ENCODE assay signal across 19 mouse cellular contexts in the genomic region with DNA sequence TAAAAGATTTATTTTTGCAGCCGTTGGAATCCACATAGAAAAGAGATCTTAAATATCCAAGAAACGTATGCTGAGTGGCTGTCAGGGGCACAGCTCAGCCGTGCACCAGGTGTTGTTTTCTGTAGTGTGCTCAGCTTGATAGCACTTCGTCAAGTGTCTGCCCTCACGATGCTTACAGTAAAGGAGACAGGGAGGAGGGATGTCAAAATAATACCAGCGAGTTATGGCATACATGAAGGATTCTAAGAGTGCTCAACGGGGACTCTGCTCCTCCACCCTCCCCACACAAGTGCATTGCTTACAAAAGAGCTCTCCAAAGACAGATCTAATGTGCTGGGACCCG.
DNase-seq lines count a peak whose midpoint lies in the region; ATAC-seq and TF ChIP-seq lines count a peak whose summit lies in the region.
"Had no signal": no experiment of that assay in that cellular context is flagged by ENCODE, and none has a peak within 500 bp of the region (broad histone marks: within the 10 kb centered on the region; RNA-seq: fewer than 3 reads in every experiment).

No protein-coding gene starts in this region.

- peak overlapping the region; percentile 31 for H3K4me2 ChIP-seq in heart, embryonic 11.5 days
- H3K4me2 ChIP-seq in liver, postnatal 0 days (ENCODE audit: low read depth, low read length), result peak overlapping the region; percentile 51
- no peak overlapping the region for H3K4me2 ChIP-seq in lung, postnatal 0 days (replicated peaks; ENCODE audit: low read depth, low read length)
- H3K4me2 ChIP-seq: forebrain, embryonic 15.5 days; intestine, embryonic 15.5 days; stomach, embryonic 15.5 days had no signal

- DNase-seq in heart, postnatal 25 days (ENCODE audit: low spot score), result no peak
- no peak for DNase-seq in MEL (ENCODE audit: low read depth, low spot score)
- no peak for DNase-seq in liver, postnatal 0 days
- DNase-seq in lung, postnatal 0 days (ENCODE audit: low spot score), result no peak
- DNase-seq in neural tube, embryonic 10.5 days (ENCODE audit: extremely low spot score, low spot score), result no peak
- DNase-seq: cerebellum, adult 11 months; gastrocnemius, adult 2 months; kidney, postnatal 25 days; lung, adult 2 months; right cerebral cortex, postnatal 4 days had no signal

- TF ChIP-seq POLR2A in MEL (IDR thresholded peaks at IDR 0.05; ENCODE audit: control insufficient read depth in 1 of 2, insufficient read depth in 1 of 2, low read depth in 1 of 2, low read length in 2 of 2, poor library complexity in 1 of 2), result no peak

- no peaks in the 10 kb centered on the region for H3K27me3 ChIP-seq in heart, embryonic 11.5 days (ENCODE audit: control insufficient read depth, insufficient read depth, low read length)
- H3K27me3 ChIP-seq in megakaryocyte, embryonic 14.5 days (replicated peaks), result no peaks in the 10 kb centered on the region
- H3K27me3 ChIP-seq in MEL (ENCODE audit: control insufficient read depth in 1 of 2, insufficient read depth in 2 of 2, low read length in 2 of 2), result no peaks in the 10 kb centered on the region
- H3K27me3 ChIP-seq in liver, postnatal 0 days (ENCODE audit: insufficient read depth, low read length), result no peaks in the 10 kb centered on the region
- no peaks in the 10 kb centered on the region for H3K27me3 ChIP-seq in lung, postnatal 0 days (replicated peaks; ENCODE audit: insufficient read depth, low read length)
- H3K27me3 ChIP-seq: forebrain, embryonic 15.5 days; intestine, embryonic 15.5 days; stomach, embryonic 15.5 days had no signal

- H3K79me2 ChIP-seq in MEL (ENCODE audit: control insufficient read depth, insufficient read depth, low read length, poor library complexity), result no peaks in the 10 kb centered on the region

- H3K4me1 ChIP-seq in heart, embryonic 11.5 days (ENCODE audit: control insufficient read depth, insufficient read depth, low read length), result peaks cover 42% of the 10 kb centered on the region
- H3K4me1 ChIP-seq in megakaryocyte, embryonic 14.5 days, result peaks cover 79% of the 10 kb centered on the region
- peaks cover 14 to 33% of the 10 kb centered on the region in 2 experiments for H3K4me1 ChIP-seq in MEL (ENCODE audit: control insufficient read depth in 1 of 2, insufficient read depth in 2 of 2, low read length in 2 of 2)
- H3K4me1 ChIP-seq in liver, postnatal 0 days (ENCODE audit: insufficient read depth), result peaks cover 13% of the 10 kb centered on the region
- H3K4me1 ChIP-seq in lung, postnatal 0 days (ENCODE audit: insufficient read depth, low read depth, low read length), result peaks cover 1% of the 10 kb centered on the region; the same call in 1 of the 2 replicates
- H3K4me1 ChIP-seq: hindbrain, embryonic 10.5 days; intestine, embryonic 15.5 days; stomach, embryonic 15.5 days had no signal

- no peaks in the 10 kb centered on the region for H3K36me3 ChIP-seq in heart, embryonic 11.5 days (ENCODE audit: control insufficient read depth, insufficient read depth, low read length)
- no peaks in the 10 kb centered on the region for H3K36me3 ChIP-seq in megakaryocyte, embryonic 14.5 days (replicated peaks; ENCODE audit: low read length)
- peaks cover 0 to 31% of the 10 kb centered on the region in 2 experiments; a peak in 2 of 4 replicates for H3K36me3 ChIP-seq in MEL (ENCODE audit: control insufficient read depth in 1 of 2, insufficient read depth in 2 of 2, low read length in 2 of 2)
- H3K36me3 ChIP-seq in liver, postnatal 0 days (replicated peaks; ENCODE audit: insufficient read depth, low read length), result no peaks in the 10 kb centered on the region
- H3K36me3 ChIP-seq in lung, postnatal 0 days (ENCODE audit: insufficient read depth, low read length), result no peaks in the 10 kb centered on the region
- H3K36me3 ChIP-seq: forebrain, embryonic 15.5 days; hindbrain, embryonic 10.5 days; intestine, embryonic 15.5 days; midbrain, embryonic 10.5 days; stomach, embryonic 15.5 days had no signal

- no peak overlapping the region for H3K4me3 ChIP-seq in heart, embryonic 11.5 days (ENCODE audit: low read depth, low read length)
- peak overlapping the region; percentile 88 for H3K4me3 ChIP-seq in megakaryocyte, embryonic 14.5 days (replicated peaks)
- peak overlapping the region; percentile 7 to 13; a peak in 1 of 4 replicates for H3K4me3 ChIP-seq in MEL (ENCODE audit: control insufficient read depth in 1 of 2, insufficient read depth in 1 of 2, low read depth in 2 of 2, low read length in 2 of 2)
- H3K4me3 ChIP-seq in liver, postnatal 0 days (ENCODE audit: low read depth, low read length), result no peak overlapping the region
- H3K4me3 ChIP-seq in lung, postnatal 0 days (ENCODE audit: low read depth, low read length), result no peak overlapping the region
- H3K4me3 ChIP-seq: forebrain, embryonic 15.5 days; gastrocnemius, adult 2 months; hindbrain, embryonic 10.5 days; intestine, embryonic 15.5 days; midbrain, embryonic 10.5 days; stomach, embryonic 15.5 days had no signal

- WGBS in heart, embryonic 11.5 days (ENCODE audit: insufficient replicate concordance), result 22% methylated on average over 8 of the region's 8 CpGs
- 23% methylated on average over 8 of the region's 8 CpGs for WGBS in liver, postnatal 0 days (ENCODE audit: insufficient replicate concordance)
- 15% methylated on average over 8 of the region's 8 CpGs for WGBS in lung, postnatal 0 days

- no peak for TF ChIP-seq RAD21 in MEL (IDR thresholded peaks at IDR 0.05; ENCODE audit: low read depth, low read length)

- no peak for TF ChIP-seq EP300 in MEL (IDR thresholded peaks at IDR 0.05; ENCODE audit: low read depth in 1 of 2, low read length in 2 of 2)
- TF ChIP-seq EP300 in liver, postnatal 0 days (IDR thresholded peaks at IDR 0.05; ENCODE audit: low read depth), result no peak
- no peak for TF ChIP-seq EP300 in lung, postnatal 0 days (IDR thresholded peaks at IDR 0.05)

- no peak overlapping the region for H3K9ac ChIP-seq in heart, embryonic 11.5 days (ENCODE audit: low read depth, low read length)
- H3K9ac ChIP-seq in MEL (ENCODE audit: control insufficient read depth, low read depth, low read length, poor library complexity, severe bottlenecking), result no peak overlapping the region
- no peak overlapping the region for H3K9ac ChIP-seq in liver, postnatal 0 days (replicated peaks)
- H3K9ac ChIP-seq in lung, postnatal 0 days (replicated peaks; ENCODE audit: low read depth), result no peak overlapping the region
- H3K9ac ChIP-seq: forebrain, embryonic 15.5 days; intestine, embryonic 15.5 days; stomach, embryonic 15.5 days had no signal

- intact Hi-C loops in heart, postnatal 25 days (cut with DNase I), result loop anchor here (2.0 kb wide), 1 partner anchor 67 kb away; the partner anchor contains the start of gene Dph5

- peak overlapping the region; percentile 73 for H3K27ac ChIP-seq in heart, embryonic 11.5 days (ENCODE audit: low read depth, low read length)
- no peak overlapping the region for H3K27ac ChIP-seq in MEL (ENCODE audit: control insufficient read depth, low read depth, low read length)
- no peak overlapping the region for H3K27ac ChIP-seq in liver, postnatal 0 days (ENCODE audit: low read depth)
- no peak overlapping the region for H3K27ac ChIP-seq in lung, postnatal 0 days (ENCODE audit: low read length)
- H3K27ac ChIP-seq: forebrain, embryonic 15.5 days; gastrocnemius, adult 2 months; hindbrain, embryonic 10.5 days; intestine, embryonic 15.5 days; midbrain, embryonic 10.5 days; stomach, embryonic 15.5 days had no signal

- H3K9me3 ChIP-seq in heart, embryonic 11.5 days (replicated peaks; ENCODE audit: control insufficient read depth, low read length), result no peaks in the 10 kb centered on the region
- no peaks in the 10 kb centered on the region for H3K9me3 ChIP-seq in megakaryocyte, embryonic 14.5 days
- H3K9me3 ChIP-seq in MEL (replicated peaks; ENCODE audit: insufficient read depth, low read length), result no peaks in the 10 kb centered on the region
- H3K9me3 ChIP-seq in liver, postnatal 0 days (ENCODE audit: low read length), result no peaks in the 10 kb centered on the region
- H3K9me3 ChIP-seq in lung, postnatal 0 days (ENCODE audit: low read length), result no peaks in the 10 kb centered on the region
- H3K9me3 ChIP-seq: forebrain, embryonic 15.5 days; hindbrain, embryonic 10.5 days; intestine, embryonic 15.5 days; midbrain, embryonic 10.5 days; stomach, embryonic 15.5 days had no signal

- no peak for TF ChIP-seq CTCF in MEL (IDR thresholded peaks at IDR 0.05 in 2 of 3, conservative IDR thresholded peaks at IDR 0.05 in 1 of 3; ENCODE audit: control insufficient read depth in 1 of 3, insufficient read depth in 1 of 3, low read depth in 2 of 3, low read length in 3 of 3, poor library complexity in 1 of 3, severe bottlenecking in 1 of 3)
- TF ChIP-seq CTCF in liver, postnatal 0 days (IDR thresholded peaks at IDR 0.05; ENCODE audit: low read depth), result no peak
- TF ChIP-seq CTCF in lung, postnatal 0 days (IDR thresholded peaks at IDR 0.05), result no peak

- ATAC-seq in heart, embryonic 11.5 days (replicated peaks; ENCODE audit: insufficient number of reproducible peaks, low FRiP score, low TSS enrichment), result no peak
- no peak for ATAC-seq in megakaryocyte, adult 5-6 weeks (ENCODE audit: poor library complexity, severe bottlenecking)
- ATAC-seq in liver, postnatal 0 days, result peak; percentile 24; the same call in 1 of the 2 replicates
- ATAC-seq in lung, postnatal 0 days, result no peak
- ATAC-seq: activated CD4-positive, CD25-positive, alpha-beta regulatory T cell, adult 4 months; forebrain, embryonic 15.5 days; intestine, embryonic 15.5 days had no signal

TF ChIP-seq in MEL, 35 proteins besides CTCF, POLR2A, EP300 and RAD21:
- no peak for TF ChIP-seq USF2 (IDR thresholded peaks at IDR 0.05; ENCODE audit: borderline replicate concordance in 1 of 2, insufficient read depth in 1 of 2, low read depth in 1 of 2, low read length in 2 of 2)
- no peak for TF ChIP-seq MEF2A (IDR thresholded peaks at IDR 0.05; ENCODE audit: extremely low read depth, insufficient replicate concordance, low read depth, low read length, poor library complexity, severe bottlenecking)
- TF ChIP-seq MXI1 (IDR thresholded peaks at IDR 0.05; ENCODE audit: low read depth, low read length), result no peak
- TF ChIP-seq ZKSCAN1 (IDR thresholded peaks at IDR 0.05; ENCODE audit: low read depth, low read length), result no peak
- TF ChIP-seq TAL1 (IDR thresholded peaks at IDR 0.05; ENCODE audit: low read length), result no peak
- 0 out of 2 replicates have a peak, but pooled peaks have one; percentile 1 for TF ChIP-seq CHD2 (IDR thresholded peaks at IDR 0.05; ENCODE audit: low read length)
- TF ChIP-seq SIN3A (IDR thresholded peaks at IDR 0.05; ENCODE audit: low read length), result 0 out of 2 replicates have a peak, but pooled peaks have one; percentile 5
- TF ChIP-seq USF1 (IDR thresholded peaks at IDR 0.05; ENCODE audit: low read depth, low read length), result no peak
- TF ChIP-seq MYC (IDR thresholded peaks at IDR 0.05; ENCODE audit: low read depth, low read length), result peak; percentile 9; the same call in 1 of the 2 replicates
- TF ChIP-seq TBP (IDR thresholded peaks at IDR 0.05; ENCODE audit: low read depth, low read length), result no peak
- no peak for TF ChIP-seq TCF12 (IDR thresholded peaks at IDR 0.05; ENCODE audit: low read depth, low read length)
- no peak for TF ChIP-seq SMC3 (IDR thresholded peaks at IDR 0.05; ENCODE audit: low read depth, low read length)
- TF ChIP-seq POLR2AphosphoS5 (IDR thresholded peaks at IDR 0.05; ENCODE audit: borderline replicate concordance, low read depth, low read length), result no peak
TF ChIP-seq in MEL: peak in this region for 3.

Comparison
In these comparisons a context has a peak if more than half of its experiments do, and no peak if none do; other contexts are left out.
1. H3K4me3 ChIP-seq: peak in megakaryocyte, embryonic 14.5 days (single experiment) and MEL (2 of 2); none in heart, embryonic 11.5 days (single experiment), liver, postnatal 0 days (single experiment) and lung, postnatal 0 days (single experiment).